Mouse (Mus musculus): ENCODE measurements around the gene Lrrn2. TPM values are rescaled to one million over a fixed set of nuclear protein-coding genes. Genes with fewer than 3 reads are reported as not detected.

The Lrrn2 gene
- polyA plus RNA-seq, 1 experiment, result 0.46 TPM

DNA sequence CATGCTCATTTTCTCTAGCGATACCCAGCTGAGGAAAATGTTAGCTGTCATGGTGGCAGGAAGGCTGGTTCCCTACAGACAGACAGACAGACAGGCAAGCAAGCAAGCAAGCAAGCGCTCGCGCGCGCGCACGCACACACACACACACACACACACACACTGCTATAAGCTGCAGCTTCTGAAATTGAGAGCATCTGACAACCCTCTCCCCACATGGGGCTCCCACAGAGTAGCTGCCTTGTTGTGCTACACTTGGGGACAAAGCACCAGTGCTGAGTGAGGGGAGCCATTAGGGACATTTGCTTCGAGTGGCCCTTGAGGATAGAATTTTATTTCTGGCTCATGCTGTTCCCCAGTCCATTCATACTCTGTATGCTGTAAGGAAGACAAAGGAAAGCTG, 42.2 kb downstream of the Lrrn2 start:
- Histone ChIP-seq H3K27ac (ENCODE audit: insufficient read depth, low read length) (no peak overlapping the region), H3K4me3 (ENCODE audit: insufficient read depth, low read length) (no peak overlapping the region), H3K4me1 (ENCODE audit: control insufficient read depth, insufficient read depth, low read length) (no peaks in the 10 kb centered on the region)
- TF ChIP-seq CTCF (IDR thresholded peaks at IDR 0.05; ENCODE audit: borderline replicate concordance, insufficient read depth, low read length), result no peak
- TF ChIP-seq POLR2A (IDR thresholded peaks at IDR 0.05; ENCODE audit: low read depth, low read length), result no peak

DNA sequence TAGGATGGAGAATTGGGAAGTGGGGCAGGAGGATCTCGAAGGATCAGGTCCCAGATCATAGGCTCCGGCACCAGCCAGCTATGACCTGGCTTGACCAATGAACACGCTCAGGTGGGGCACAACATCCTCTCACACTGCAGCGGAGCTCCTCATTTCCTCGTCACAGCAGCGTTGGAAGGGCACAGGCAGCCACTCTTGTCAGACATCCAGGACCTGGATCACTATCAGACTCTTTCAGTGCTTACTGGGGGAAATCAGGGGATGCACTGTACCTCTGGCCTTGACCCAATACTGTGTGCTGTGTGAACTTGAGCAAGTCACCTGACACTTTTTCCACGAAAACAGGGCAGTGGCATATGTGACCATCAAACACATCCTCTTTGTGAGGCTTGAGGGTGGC, 45.2 kb downstream of the Lrrn2 start:
- TF ChIP-seq POLR2A (IDR thresholded peaks at IDR 0.05; ENCODE audit: low read depth, low read length) (no peak), CTCF (IDR thresholded peaks at IDR 0.05; ENCODE audit: borderline replicate concordance, insufficient read depth, low read length) (no peak)
- Histone ChIP-seq H3K27ac (ENCODE audit: insufficient read depth, low read length) (no peak overlapping the region), H3K4me1 (ENCODE audit: control insufficient read depth, insufficient read depth, low read length) (no peaks in the 10 kb centered on the region), H3K4me3 (ENCODE audit: insufficient read depth, low read length) (no peak overlapping the region)

DNA sequence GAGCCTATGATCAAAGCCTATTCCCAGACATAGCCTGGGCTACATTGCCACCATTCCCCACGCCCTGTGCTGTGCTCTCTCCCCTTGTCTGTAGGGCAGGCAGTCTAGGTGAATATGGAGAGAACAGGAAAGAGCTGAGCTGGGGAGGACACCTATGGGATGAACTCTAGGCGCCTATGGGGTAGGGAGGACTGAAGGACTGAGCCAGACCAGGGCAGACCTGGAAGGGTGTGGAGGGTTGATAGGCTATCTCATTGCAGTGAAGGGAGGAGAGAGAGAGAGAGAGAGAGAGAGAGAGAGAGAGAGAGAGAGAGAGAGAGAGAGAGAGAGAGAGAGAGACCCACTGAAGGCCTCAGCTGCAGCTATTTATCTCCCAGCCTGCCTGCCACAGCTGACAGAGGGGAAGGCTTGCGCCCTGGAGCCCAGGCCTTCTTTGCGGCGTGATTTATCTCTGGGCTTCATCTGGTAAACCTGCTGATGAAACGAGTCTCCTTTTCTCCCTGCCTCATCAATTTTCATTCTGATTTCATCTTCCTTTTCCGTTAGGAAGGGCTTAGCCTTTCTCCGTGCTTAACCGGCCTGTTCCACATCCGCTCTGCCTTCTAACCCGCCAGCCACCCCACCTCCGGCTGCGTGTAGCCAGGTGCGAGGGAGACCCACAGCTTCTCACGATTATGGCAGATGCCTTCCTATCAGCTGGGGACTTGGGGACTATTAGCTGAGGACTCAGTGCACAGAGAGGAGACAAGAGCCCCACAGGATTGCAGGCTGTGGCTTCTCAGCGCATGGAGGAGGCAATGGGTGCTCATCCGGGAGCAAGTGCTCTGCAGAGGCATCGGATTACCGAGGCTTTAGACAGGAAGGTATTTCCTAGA, 48.2 kb downstream of the Lrrn2 start:
- Histone ChIP-seq H3K27ac (ENCODE audit: insufficient read depth, low read length) (no peak overlapping the region), H3K4me3 (ENCODE audit: insufficient read depth, low read length) (no peak overlapping the region), H3K4me1 (ENCODE audit: control insufficient read depth, insufficient read depth, low read length) (no peaks in the 10 kb centered on the region)
- TF ChIP-seq POLR2A (IDR thresholded peaks at IDR 0.05; ENCODE audit: low read depth, low read length) (no peak), CTCF (IDR thresholded peaks at IDR 0.05; ENCODE audit: borderline replicate concordance, insufficient read depth, low read length) (no peak)

DNA sequence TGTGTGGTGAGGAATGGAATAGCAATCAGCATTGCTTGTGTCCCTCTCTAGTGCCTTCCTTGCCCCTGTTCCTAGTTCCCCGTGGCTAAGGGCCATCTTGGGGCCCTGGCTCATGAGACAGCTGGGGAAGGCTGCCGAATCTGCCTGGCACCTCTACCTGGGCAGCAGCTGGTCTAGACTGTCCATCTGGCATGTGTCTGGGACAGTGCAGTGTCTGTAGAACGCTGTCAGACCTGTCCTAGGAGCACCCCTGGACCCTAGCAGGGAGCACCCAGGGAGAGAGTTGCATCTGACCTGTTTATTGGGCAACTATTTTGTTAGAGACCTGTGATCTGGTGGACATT, 48.8 kb downstream of the Lrrn2 start:
- H3K27ac ChIP-seq (ENCODE audit: insufficient read depth, low read length), result no peak overlapping the region
- no peak overlapping the region for H3K4me3 ChIP-seq (ENCODE audit: insufficient read depth, low read length)
- H3K4me1 ChIP-seq (ENCODE audit: control insufficient read depth, insufficient read depth, low read length), result no peaks in the 10 kb centered on the region
- no peak for TF ChIP-seq POLR2A (IDR thresholded peaks at IDR 0.05; ENCODE audit: low read depth, low read length)
- no peak for TF ChIP-seq CTCF (IDR thresholded peaks at IDR 0.05; ENCODE audit: borderline replicate concordance, insufficient read depth, low read length)

DNA sequence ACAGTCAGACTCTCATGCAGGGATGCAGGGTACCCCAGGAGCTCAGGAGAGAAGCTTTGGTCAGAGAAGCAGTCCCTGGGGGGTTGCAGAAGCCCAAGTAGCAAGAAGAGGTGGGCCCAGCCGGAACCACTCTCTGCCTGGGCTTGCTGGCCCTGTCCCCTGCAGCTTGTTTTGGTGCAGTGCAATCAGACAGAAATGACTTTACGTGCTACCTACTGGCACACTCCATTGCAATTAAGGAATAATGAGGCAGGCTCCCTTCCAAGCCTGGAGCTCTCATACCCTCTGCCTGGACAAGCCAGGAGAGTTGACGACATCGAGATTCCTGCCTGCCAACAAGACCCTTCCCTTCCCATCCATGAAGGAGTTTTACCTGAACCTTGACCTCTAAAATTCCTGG, 50.2 kb downstream of the Lrrn2 start:
- H3K4me3 ChIP-seq (ENCODE audit: insufficient read depth, low read length), result no peak overlapping the region
- H3K27ac ChIP-seq (ENCODE audit: insufficient read depth, low read length), result no peak overlapping the region
- no peaks in the 10 kb centered on the region for H3K4me1 ChIP-seq (ENCODE audit: control insufficient read depth, insufficient read depth, low read length)
- no peak for TF ChIP-seq POLR2A (IDR thresholded peaks at IDR 0.05; ENCODE audit: low read depth, low read length)
- TF ChIP-seq CTCF (IDR thresholded peaks at IDR 0.05; ENCODE audit: borderline replicate concordance, insufficient read depth, low read length), result no peak

DNA sequence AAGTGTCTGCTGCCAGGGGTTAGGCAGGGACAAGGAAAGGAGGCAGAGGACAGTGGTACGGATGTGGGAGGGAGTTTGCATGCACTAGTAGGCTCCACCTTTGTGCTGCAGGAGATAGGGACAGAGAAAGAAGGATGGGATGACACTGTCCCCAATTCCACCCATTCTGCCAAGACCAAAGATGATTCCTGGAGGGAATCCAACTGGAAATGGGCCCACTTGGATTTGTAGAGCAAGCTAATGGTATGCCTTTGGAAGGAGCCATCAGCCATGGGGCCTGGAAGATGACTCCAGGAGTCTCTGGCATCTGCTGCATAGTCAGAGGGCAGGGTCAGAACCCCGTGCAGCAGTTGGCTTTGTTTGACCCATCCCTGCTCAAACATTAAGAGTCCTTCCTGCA, 52.3 kb downstream of the Lrrn2 start:
- H3K4me3 ChIP-seq (ENCODE audit: insufficient read depth, low read length), result no peak overlapping the region
- TF ChIP-seq CTCF (IDR thresholded peaks at IDR 0.05; ENCODE audit: borderline replicate concordance, insufficient read depth, low read length) (no peak), POLR2A (IDR thresholded peaks at IDR 0.05; ENCODE audit: low read depth, low read length) (no peak)
- H3K27ac ChIP-seq (ENCODE audit: insufficient read depth, low read length), result no peak overlapping the region
- H3K4me1 ChIP-seq (ENCODE audit: control insufficient read depth, insufficient read depth, low read length), result no peaks in the 10 kb centered on the region

DNA sequence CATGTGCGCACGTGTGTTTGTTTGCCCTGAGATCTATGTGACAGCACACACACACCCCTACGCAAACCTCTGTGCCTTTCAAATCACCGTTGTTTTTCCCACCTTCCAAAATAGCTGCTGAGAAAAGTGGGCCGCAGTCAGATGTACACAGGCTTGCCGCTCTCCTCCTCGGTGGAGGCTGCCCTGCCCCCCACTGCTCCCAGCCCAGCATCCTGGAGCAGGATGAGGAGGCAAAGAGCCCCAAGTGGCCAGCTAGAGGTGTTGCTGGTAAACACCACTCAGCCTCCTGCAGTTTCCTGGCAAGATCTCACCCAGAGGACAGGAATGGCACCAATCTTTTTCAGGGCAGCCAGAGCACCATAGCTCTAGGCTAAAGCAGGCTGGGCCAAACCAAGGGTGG, 54.8 kb downstream of the Lrrn2 start:
- Histone ChIP-seq H3K4me1 (ENCODE audit: control insufficient read depth, insufficient read depth, low read length) (no peaks in the 10 kb centered on the region), H3K27ac (ENCODE audit: insufficient read depth, low read length) (no peak overlapping the region), H3K4me3 (ENCODE audit: insufficient read depth, low read length) (no peak overlapping the region)
- TF ChIP-seq POLR2A (IDR thresholded peaks at IDR 0.05; ENCODE audit: low read depth, low read length), result no peak
- no peak for TF ChIP-seq CTCF (IDR thresholded peaks at IDR 0.05; ENCODE audit: borderline replicate concordance, insufficient read depth, low read length)

DNA sequence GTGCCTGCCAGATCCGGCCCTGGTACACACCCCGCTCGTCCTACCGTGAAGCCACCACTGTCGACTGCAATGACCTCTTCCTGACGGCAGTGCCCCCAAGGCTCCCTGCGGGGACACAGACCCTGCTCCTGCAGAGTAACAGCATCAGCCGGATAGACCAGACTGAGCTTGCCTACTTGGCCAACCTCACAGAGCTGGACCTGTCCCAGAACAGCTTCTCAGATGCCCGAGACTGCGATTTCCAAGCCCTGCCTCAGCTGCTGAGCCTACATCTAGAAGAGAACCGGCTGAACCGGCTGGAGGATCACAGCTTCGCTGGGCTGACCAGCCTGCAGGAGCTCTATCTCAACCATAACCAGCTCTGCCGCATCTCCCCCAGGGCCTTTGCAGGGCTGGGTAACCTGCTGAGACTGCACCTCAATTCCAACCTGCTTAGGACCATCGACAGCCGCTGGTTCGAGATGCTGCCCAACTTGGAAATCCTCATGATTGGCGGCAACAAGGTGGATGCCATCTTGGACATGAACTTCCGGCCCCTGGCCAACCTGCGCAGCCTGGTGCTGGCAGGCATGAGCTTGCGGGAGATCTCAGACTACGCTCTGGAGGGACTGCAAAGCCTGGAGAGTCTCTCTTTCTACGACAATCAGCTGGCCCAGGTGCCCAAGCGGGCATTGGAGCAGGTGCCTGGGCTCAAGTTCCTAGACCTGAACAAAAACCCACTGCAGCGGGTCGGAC, 57.4 kb downstream of the Lrrn2 start:
- Histone ChIP-seq H3K4me3 (ENCODE audit: insufficient read depth, low read length) (no peak overlapping the region), H3K27ac (ENCODE audit: insufficient read depth, low read length) (no peak overlapping the region), H3K4me1 (ENCODE audit: control insufficient read depth, insufficient read depth, low read length) (no peaks in the 10 kb centered on the region)
- TF ChIP-seq CTCF (IDR thresholded peaks at IDR 0.05; ENCODE audit: borderline replicate concordance, insufficient read depth, low read length) (no peak), POLR2A (IDR thresholded peaks at IDR 0.05; ENCODE audit: low read depth, low read length) (no peak)

DNA sequence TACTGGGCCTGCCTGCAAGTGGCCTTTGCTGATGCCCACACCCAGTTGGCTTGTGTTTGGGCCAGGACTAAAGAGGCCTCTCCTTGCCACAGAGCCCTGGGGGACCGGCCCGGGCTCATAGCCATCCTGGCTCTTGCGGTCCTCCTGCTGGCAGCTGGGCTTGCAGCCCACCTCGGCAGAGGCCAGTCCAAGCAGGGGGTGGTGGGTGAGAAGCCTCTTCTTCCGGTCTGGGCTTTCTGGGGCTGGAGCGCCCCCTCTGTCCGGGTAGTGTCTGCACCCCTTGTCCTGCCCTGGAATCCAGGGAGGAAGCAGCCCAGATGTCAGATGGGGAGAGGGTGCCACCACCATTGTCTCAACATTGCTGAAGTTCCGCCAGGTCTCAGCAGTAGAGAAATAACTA, 58.9 kb downstream of the Lrrn2 start:
- TF ChIP-seq POLR2A (IDR thresholded peaks at IDR 0.05; ENCODE audit: low read depth, low read length) (no peak), CTCF (IDR thresholded peaks at IDR 0.05; ENCODE audit: borderline replicate concordance, insufficient read depth, low read length) (no peak)
- Histone ChIP-seq H3K4me3 (ENCODE audit: insufficient read depth, low read length) (no peak overlapping the region), H3K4me1 (ENCODE audit: control insufficient read depth, insufficient read depth, low read length) (no peaks in the 10 kb centered on the region), H3K27ac (ENCODE audit: insufficient read depth, low read length) (no peak overlapping the region)

DNA sequence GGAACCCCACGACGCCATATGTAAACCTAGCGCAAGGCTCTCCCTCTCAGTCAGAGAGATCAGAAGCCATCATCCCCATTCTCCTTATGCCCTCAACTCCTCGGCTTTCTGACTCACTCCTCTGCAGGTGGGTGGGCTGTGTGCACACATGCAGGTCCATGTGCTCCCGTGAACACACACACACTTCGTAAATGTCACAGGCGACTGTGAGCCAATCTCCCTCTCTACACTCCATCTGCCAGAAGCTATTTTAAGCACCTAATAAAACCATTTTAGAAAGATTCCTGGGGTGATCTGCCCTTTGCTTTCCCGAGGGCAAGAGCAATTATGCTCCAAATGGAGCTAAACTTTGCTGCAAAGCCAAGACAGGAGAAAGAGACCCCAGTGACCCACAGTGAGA, 65.8 kb downstream of the Lrrn2 start:
- Histone ChIP-seq H3K4me1 (ENCODE audit: control insufficient read depth, insufficient read depth, low read length) (no peaks in the 10 kb centered on the region), H3K4me3 (ENCODE audit: insufficient read depth, low read length) (no peak overlapping the region), H3K27ac (ENCODE audit: insufficient read depth, low read length) (no peak overlapping the region)
- no peak for TF ChIP-seq CTCF (IDR thresholded peaks at IDR 0.05; ENCODE audit: borderline replicate concordance, insufficient read depth, low read length)
- TF ChIP-seq POLR2A (IDR thresholded peaks at IDR 0.05; ENCODE audit: low read depth, low read length), result no peak
